Mouse (Mus musculus) neural tube, embryonic 11.5 days (tissue): ENCODE measurements around the gene Srp72. TPM values are rescaled to one million over a fixed set of nuclear protein-coding genes. Genes with fewer than 3 reads are reported as not detected.
A peak's percentile ranks its signal among the peaks of the same experiment; 100 is the strongest.
"Not testable (repeated sequence)": the region's sequence is repeated elsewhere in the genome, so short reads cannot be mapped to it uniquely, and the experiment has no call there.

Experiments used
- ATAC-seq: fragments of 200-750 bp; cut with Nextera tagmentation; 2 replicates; pipeline ENCODE4 v1.8.0; 2017; ENCODE audit warnings: moderate number of reproducible peaks, mild to moderate bottlenecking, moderate TSS enrichment, moderate library complexity; ENCODE audit not compliant: insufficient read depth, low FRiP score, low TSS enrichment
- DNase-seq: peaks from one replicate; pipeline ENCODE4 v3.0.0-alpha.2; 2015; ENCODE audit warnings: low spot score
- H3K27ac ChIP-seq: fragments of 300-500 bp; sonication (generic); 2 replicates; pipeline ENCODE4 v1.5.1; 2014; ENCODE audit warnings: low read depth, mild to moderate bottlenecking, low read length
- H3K27me3 ChIP-seq: fragments of 300-500 bp; sonication (generic); 2 replicates; pipeline ENCODE4 v1.6.1; 2014; ENCODE audit warnings: mild to moderate bottlenecking, low read length, mixed read lengths; ENCODE audit not compliant: control insufficient read depth, insufficient read depth
- H3K36me3 ChIP-seq: fragments of 300-500 bp; sonication (generic); 2 replicates; pipeline ENCODE4 v1.6.1; 2014; ENCODE audit warnings: mild to moderate bottlenecking, low read length, moderate library complexity, mixed read lengths; ENCODE audit not compliant: control insufficient read depth, insufficient read depth
- H3K4me1 ChIP-seq: fragments of 300-500 bp; sonication (generic); 2 replicates; pipeline ENCODE4 v1.6.1; 2014; ENCODE audit warnings: low read length, mixed read lengths; ENCODE audit not compliant: control insufficient read depth, insufficient read depth
- H3K4me2 ChIP-seq: fragments of 300-500 bp; sonication (generic); 2 replicates; pipeline ENCODE4 v1.6.1; 2014; ENCODE audit warnings: low read depth, mild to moderate bottlenecking, moderate library complexity
- H3K4me3 ChIP-seq: fragments of 300-500 bp; sonication (generic); 2 replicates; pipeline ENCODE4 v1.5.1; 2014; ENCODE audit warnings: low read depth, low read length
- H3K9ac ChIP-seq: fragments of 300-500 bp; sonication (generic); 2 replicates; pipeline ENCODE4 v1.6.1; 2014; ENCODE audit warnings: mild to moderate bottlenecking, low read length
- H3K9me3 ChIP-seq: fragments of 300-500 bp; sonication (generic); 2 replicates; pipeline ENCODE4 v1.6.1; 2016; ENCODE audit warnings: low read length; ENCODE audit not compliant: control insufficient read depth
- WGBS: fragments of 180-500 bp; shearing (Covaris S2); extraction: QIAGEN DNeasy Blood & Tissue Kit; methylation state at CpG from one replicate; pipeline ENCODE4 v1.1.7; 2014; 5-methylcytosine and 5-hydroxymethylcytosine counted together
- polyA plus RNA-seq: library from polyadenylated mRNA; unstranded; fragments of >200 nt; fragmentation: Nextera tagmentation; extraction: Ambion mirVana; gene quantifications from 2 replicates; pipeline ENCODE4 v1.2.1, GENCODE M21; 2014

The Srp72 gene
- polyA plus RNA-seq, 1 experiment from 2014 or later = 84.3 TPM

GRCm38 (mm10) chr5:77013171-77013570 lies 38.7 kb downstream of the Srp72 start:
- DNase-seq (no peak), ATAC-seq (no peak)
- Histone ChIP-seq H3K4me1 (no peaks in the 10 kb centered on the region), H3K36me3 (no peaks in the 10 kb centered on the region), H3K9me3 (no peaks in the 10 kb centered on the region), H3K27ac (no peak overlapping the region), H3K4me3 (no peak overlapping the region), H3K4me2 (no peak overlapping the region), H3K27me3 (no peaks in the 10 kb centered on the region), H3K9ac (no peak overlapping the region)
- WGBS = 85% methylated on average over 3 of the region's 3 CpGs

GRCm38 (mm10) chr5:77015544-77016482 lies 41.3 kb downstream of the Srp72 start, which contains the start of gene Thegl:
Gene Thegl (plus strand): TSS chr5:77016023.
- WGBS = 9% methylated on average over 57 of the region's 57 CpGs
- no peak within 1 kb of the TSS for H3K9ac ChIP-seq
- peak; percentile 97 for ATAC-seq
- DNase-seq = peak; percentile 85
- peak within 1 kb of the TSS; percentile 70 for H3K4me2 ChIP-seq
- H3K27me3 ChIP-seq = no peaks in the 10 kb centered on the region
- no peak within 1 kb of the TSS for H3K27ac ChIP-seq
- no peaks in the 10 kb centered on the region for H3K36me3 ChIP-seq
- peak within 1 kb of the TSS; percentile 42 for H3K4me3 ChIP-seq
- H3K9me3 ChIP-seq = no peaks in the 10 kb centered on the region
- H3K4me1 ChIP-seq = no peaks in the 10 kb centered on the region

GRCm38 (mm10) chr5:77028034-77028433 lies 53.6 kb downstream of the Srp72 start:
- 87% methylated on average over 3 of the region's 3 CpGs for WGBS

GRCm38 (mm10) chr5:77029735-77030134 lies 55.3 kb downstream of the Srp72 start:
- no peaks in the 10 kb centered on the region for H3K9me3 ChIP-seq
- no peaks in the 10 kb centered on the region for H3K36me3 ChIP-seq
- no peak overlapping the region for H3K9ac ChIP-seq
- no peaks in the 10 kb centered on the region for H3K27me3 ChIP-seq
- 80% methylated on average over 5 of the region's 5 CpGs for WGBS
- no peak overlapping the region for H3K4me2 ChIP-seq
- H3K4me3 ChIP-seq = no peak overlapping the region
- ATAC-seq (no peak), DNase-seq (peak; percentile 26)
- H3K27ac ChIP-seq = no peak overlapping the region
- H3K4me1 ChIP-seq = no peaks in the 10 kb centered on the region

More at GRCm38 (mm10) chr5:77028034-77028433, 53.6 kb downstream of the Srp72 start:
- H3K9me3 ChIP-seq = no peaks in the 10 kb centered on the region
- DNase-seq = no peak
- H3K27ac ChIP-seq = no peak overlapping the region
- no peak for ATAC-seq
- no peaks in the 10 kb centered on the region for H3K4me1 ChIP-seq
- H3K4me2 ChIP-seq = no peak overlapping the region
- H3K36me3 ChIP-seq = no peaks in the 10 kb centered on the region
- H3K9ac ChIP-seq = no peak overlapping the region
- H3K4me3 ChIP-seq = no peak overlapping the region
- no peaks in the 10 kb centered on the region for H3K27me3 ChIP-seq

- DNase-seq, H3K4me2 ChIP-seq, H3K27me3 ChIP-seq, H3K4me1 ChIP-seq, H3K4me3 ChIP-seq, H3K36me3 ChIP-seq, H3K9ac ChIP-seq, H3K27ac ChIP-seq, ATAC-seq, H3K9me3 ChIP-seq: not testable (repeated sequence)
These were observed 60.6 kb downstream of the Srp72 start for GRCm38 (mm10) chr5:77035101-77035500.

GRCm38 (mm10) chr5:77038451-77038850 lies 64.0 kb downstream of the Srp72 start:
- H3K9me3 ChIP-seq = no peaks in the 10 kb centered on the region
- no peak overlapping the region for H3K9ac ChIP-seq
- no peak overlapping the region for H3K4me2 ChIP-seq
- no peak overlapping the region for H3K4me3 ChIP-seq
- H3K27ac ChIP-seq = no peak overlapping the region
- WGBS = 86% methylated on average over 10 of the region's 10 CpGs
- no peaks in the 10 kb centered on the region for H3K4me1 ChIP-seq
- no peaks in the 10 kb centered on the region for H3K27me3 ChIP-seq
- ATAC-seq (no peak), DNase-seq (no peak)
- no peaks in the 10 kb centered on the region for H3K36me3 ChIP-seq

GRCm38 (mm10) chr5:77039391-77039790 lies 64.9 kb downstream of the Srp72 start:
- DNase-seq (no peak), ATAC-seq (no peak)
- Histone ChIP-seq H3K9ac (no peak overlapping the region), H3K36me3 (no peaks in the 10 kb centered on the region), H3K4me2 (no peak overlapping the region), H3K4me1 (no peaks in the 10 kb centered on the region), H3K27ac (no peak overlapping the region), H3K9me3 (no peaks in the 10 kb centered on the region), H3K4me3 (no peak overlapping the region), H3K27me3 (no peaks in the 10 kb centered on the region)

GRCm38 (mm10) chr5:77044362-77044761 lies 69.9 kb downstream of the Srp72 start:
- Histone ChIP-seq H3K4me2 (no peak overlapping the region), H3K27me3 (no peaks in the 10 kb centered on the region), H3K4me3 (no peak overlapping the region), H3K4me1 (no peaks in the 10 kb centered on the region), H3K36me3 (no peaks in the 10 kb centered on the region), H3K9ac (no peak overlapping the region), H3K9me3 (no peaks in the 10 kb centered on the region), H3K27ac (no peak overlapping the region)
- ATAC-seq = no peak
- no peak for DNase-seq
- WGBS = 57% methylated on average over 5 of the region's 5 CpGs
